Mouse (Mus musculus): ENCODE measurements around the gene Paox. TPM values are rescaled to one million over a fixed set of nuclear protein-coding genes. Genes with fewer than 3 reads are reported as not detected.

The Paox gene
- total and polyA plus RNA-seq, 3 experiments, result 0.25 TPM; not detected in 2

- Histone ChIP-seq H3K4me3 (ENCODE audit: control insufficient read depth in 1 of 2, insufficient read depth in 1 of 2, low read depth in 2 of 2, low read length in 2 of 2) (no peak overlapping the region), H3K79me2 (ENCODE audit: control insufficient read depth, insufficient read depth, low read length, poor library complexity) (no peaks in the 10 kb centered on the region), H3K27me3 (ENCODE audit: control insufficient read depth in 1 of 2, insufficient read depth in 2 of 2, low read length in 2 of 2) (no peaks in the 10 kb centered on the region), H3K27ac (ENCODE audit: control insufficient read depth, low read depth, low read length) (no peak overlapping the region), H3K4me1 (ENCODE audit: control insufficient read depth in 1 of 2, insufficient read depth in 2 of 2, low read length in 2 of 2) (no peaks in the 10 kb centered on the region), H3K36me3 (ENCODE audit: control insufficient read depth in 1 of 2, insufficient read depth in 2 of 2, low read length in 2 of 2) (no peaks in the 10 kb centered on the region), H3K9ac (ENCODE audit: control insufficient read depth, low read depth, low read length, poor library complexity, severe bottlenecking) (no peak overlapping the region), H3K9me3 (replicated peaks; ENCODE audit: insufficient read depth, low read length) (no peaks in the 10 kb centered on the region)
- no peak for DNase-seq (ENCODE audit: low read depth, low spot score)
- TF ChIP-seq HCFC1 (IDR thresholded peaks at IDR 0.05; ENCODE audit: low read depth, low read length) (no peak), JUND (IDR thresholded peaks at IDR 0.05; ENCODE audit: low read depth, low read length) (no peak), SIN3A (IDR thresholded peaks at IDR 0.05; ENCODE audit: low read length) (no peak), MAFK (IDR thresholded peaks at IDR 0.05; ENCODE audit: borderline replicate concordance, low read depth, low read length) (no peak), ELF1 (IDR thresholded peaks at IDR 0.05; ENCODE audit: low read depth, low read length) (no peak), NRF1 (IDR thresholded peaks at IDR 0.05; ENCODE audit: insufficient read depth, low read depth, low read length, poor library complexity, severe bottlenecking) (no peak), RAD21 (IDR thresholded peaks at IDR 0.05; ENCODE audit: low read depth, low read length) (no peak), GABPA (IDR thresholded peaks at IDR 0.05; ENCODE audit: low read depth, low read length) (no peak), MAX (IDR thresholded peaks at IDR 0.05; ENCODE audit: low read length) (no peak), BHLHE40 (IDR thresholded peaks at IDR 0.05; ENCODE audit: borderline replicate concordance, low read depth, low read length) (no peak), SMC3 (IDR thresholded peaks at IDR 0.05; ENCODE audit: low read depth, low read length) (no peak)
Observed at GRCm38 (mm10) chr7:140104009-140104408, 11.6 kb upstream of the Paox start.

DNA sequence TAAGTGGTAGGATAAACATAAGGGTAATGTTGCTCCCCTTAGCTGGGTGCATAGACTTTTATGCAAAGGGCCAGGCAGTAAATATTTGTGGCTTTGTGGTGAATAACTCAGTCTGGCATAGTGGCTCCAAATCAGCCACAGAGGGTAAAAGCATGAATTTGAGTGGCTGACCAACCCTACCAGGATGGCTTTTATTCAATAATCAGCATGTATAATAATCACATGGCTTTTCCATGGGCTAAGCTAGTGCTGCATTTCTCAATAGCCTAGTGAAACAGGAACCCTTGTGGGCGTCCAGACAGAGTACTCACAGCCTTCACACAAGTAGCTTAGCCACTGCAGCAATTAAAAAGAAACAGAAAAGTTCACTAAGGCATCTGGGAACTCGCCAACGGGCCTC, 3.7 kb upstream of the Paox start:
- Histone ChIP-seq H3K4me1 (ENCODE audit: control insufficient read depth in 1 of 2, insufficient read depth in 2 of 2, low read length in 2 of 2) (peaks cover under 1% of the 10 kb centered on the region in 2 experiments; a peak in 3 of 4 replicates), H3K79me2 (ENCODE audit: control insufficient read depth, insufficient read depth, low read length, poor library complexity) (peaks cover 3% of the 10 kb centered on the region), H3K36me3 (ENCODE audit: control insufficient read depth in 1 of 2, insufficient read depth in 2 of 2, low read length in 2 of 2) (peaks cover under 1 to 2% of the 10 kb centered on the region in 2 experiments; a peak in 3 of 4 replicates), H3K27ac (ENCODE audit: control insufficient read depth, low read depth, low read length) (no peak overlapping the region), H3K27me3 (ENCODE audit: control insufficient read depth in 1 of 2, insufficient read depth in 2 of 2, low read length in 2 of 2) (no peaks in the 10 kb centered on the region), H3K9ac (ENCODE audit: control insufficient read depth, low read depth, low read length, poor library complexity, severe bottlenecking) (no peak overlapping the region), H3K9me3 (replicated peaks; ENCODE audit: insufficient read depth, low read length) (no peaks in the 10 kb centered on the region), H3K4me3 (ENCODE audit: control insufficient read depth in 1 of 2, insufficient read depth in 1 of 2, low read depth in 2 of 2, low read length in 2 of 2) (no peak overlapping the region)
- TF ChIP-seq HCFC1 (IDR thresholded peaks at IDR 0.05; ENCODE audit: low read depth, low read length) (no peak), ZMIZ1 (IDR thresholded peaks at IDR 0.05; ENCODE audit: low read depth, low read length) (no peak)
- no peak for DNase-seq (ENCODE audit: low read depth, low spot score)

DNA sequence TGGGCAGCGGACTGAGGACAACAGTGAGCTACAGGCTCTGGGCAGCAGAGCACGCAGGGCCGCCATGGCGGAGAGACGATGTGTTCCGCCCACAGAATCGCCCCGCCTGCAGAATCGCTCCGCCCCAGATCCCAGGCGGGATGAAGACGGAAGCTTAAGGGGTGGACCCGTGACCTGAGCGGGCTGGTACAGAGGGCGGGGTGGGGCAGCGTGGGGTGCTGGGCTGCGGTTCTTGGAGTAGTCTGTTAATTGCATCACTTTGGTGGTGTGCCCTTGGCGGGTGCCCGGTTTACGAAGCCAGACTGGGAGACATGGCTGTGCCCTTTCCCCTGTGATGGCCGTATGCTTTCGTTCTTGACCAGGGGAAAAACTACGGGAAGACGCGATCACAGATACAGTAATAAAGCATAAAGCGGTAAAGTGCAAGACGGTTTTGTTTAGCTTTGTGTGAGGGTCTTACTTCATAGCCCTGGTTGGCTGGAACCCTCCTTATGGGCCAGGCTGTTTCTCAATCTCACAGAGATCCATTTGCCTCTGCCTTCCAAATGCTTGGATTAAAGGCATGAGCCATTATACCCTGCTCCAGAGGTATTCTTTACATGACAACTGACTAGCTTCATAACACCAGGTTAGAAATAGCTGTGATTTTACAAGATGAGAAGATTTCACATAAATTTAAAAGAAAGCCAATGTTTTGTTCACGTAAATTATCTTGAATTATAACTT, 893 bp downstream of the Paox start, which contains the start of gene Echs1:
Gene Echs1 (minus strand): TSS at position 148 of the 726 bp plus-strand sequence.
- peak; percentile 93 for DNase-seq (ENCODE audit: low read depth, low spot score)
- Histone ChIP-seq H3K27me3 (ENCODE audit: control insufficient read depth in 1 of 2, insufficient read depth in 2 of 2, low read length in 2 of 2) (no peaks in the 10 kb centered on the region), H3K4me3 (ENCODE audit: control insufficient read depth in 1 of 2, insufficient read depth in 1 of 2, low read depth in 2 of 2, low read length in 2 of 2) (peak within 1 kb of the TSS; percentile 73 to 79), H3K79me2 (ENCODE audit: control insufficient read depth, insufficient read depth, low read length, poor library complexity) (peaks cover 3% of the 10 kb centered on the region), H3K4me1 (ENCODE audit: control insufficient read depth in 1 of 2, insufficient read depth in 2 of 2, low read length in 2 of 2) (peaks cover 5% of the 10 kb centered on the region in 2 experiments; a peak in 3 of 4 replicates), H3K36me3 (ENCODE audit: control insufficient read depth in 1 of 2, insufficient read depth in 2 of 2, low read length in 2 of 2) (peaks cover 0 to 2% of the 10 kb centered on the region in 2 experiments; a peak in 2 of 4 replicates), H3K9me3 (replicated peaks; ENCODE audit: insufficient read depth, low read length) (no peaks in the 10 kb centered on the region), H3K27ac (ENCODE audit: control insufficient read depth, low read depth, low read length) (peak within 1 kb of the TSS; percentile 65), H3K9ac (ENCODE audit: control insufficient read depth, low read depth, low read length, poor library complexity, severe bottlenecking) (peak within 1 kb of the TSS; percentile 81)
- TF ChIP-seq CTCF (IDR thresholded peaks at IDR 0.05 in 2 of 3, conservative IDR thresholded peaks at IDR 0.05 in 1 of 3; ENCODE audit: control insufficient read depth in 1 of 3, insufficient read depth in 1 of 3, low read depth in 2 of 3, low read length in 3 of 3, poor library complexity in 1 of 3, severe bottlenecking in 1 of 3) (no peak), MAZ (IDR thresholded peaks at IDR 0.05; ENCODE audit: low read depth, low read length) (no peak), NRF1 (IDR thresholded peaks at IDR 0.05; ENCODE audit: insufficient read depth, low read depth, low read length, poor library complexity, severe bottlenecking) (no peak), POLR2AphosphoS5 (IDR thresholded peaks at IDR 0.05; ENCODE audit: borderline replicate concordance, low read depth, low read length) (no peak), HCFC1 (IDR thresholded peaks at IDR 0.05; ENCODE audit: low read depth, low read length) (peak; percentile 61; the same call in 1 of the 2 replicates), GATA1 (IDR thresholded peaks at IDR 0.05; ENCODE audit: low read depth, low read length) (no peak), CHD1 (IDR thresholded peaks at IDR 0.05; ENCODE audit: low read depth, low read length) (no peak), RAD21 (IDR thresholded peaks at IDR 0.05; ENCODE audit: low read depth, low read length) (no peak), MYB (IDR thresholded peaks at IDR 0.05; ENCODE audit: low read depth, low read length) (no peak), JUND (IDR thresholded peaks at IDR 0.05; ENCODE audit: low read depth, low read length) (no peak), ZKSCAN1 (IDR thresholded peaks at IDR 0.05; ENCODE audit: low read depth, low read length) (no peak), BHLHE40 (IDR thresholded peaks at IDR 0.05; ENCODE audit: borderline replicate concordance, low read depth, low read length) (no peak; the same call in 1 of the 2 replicates), TAL1 (IDR thresholded peaks at IDR 0.05; ENCODE audit: low read length) (no peak), E2F4 (IDR thresholded peaks at IDR 0.05; ENCODE audit: borderline replicate concordance, low read depth, low read length) (no peak), UBTF (IDR thresholded peaks at IDR 0.05; ENCODE audit: borderline replicate concordance, insufficient read depth, low read depth, low read length) (no peak), ZNF384 (IDR thresholded peaks at IDR 0.05; ENCODE audit: low read depth, low read length) (no peak)
